Mouse (Mus musculus): ENCODE measurements at regions not wholly inside any gene's neighbourhood (a gene's known extent, or its start where the extent isn't known, plus 50 kb on each side); places are given as distances from the start of the nearest gene placed in this dataset.

GRCm38 (mm10) chr6:94772868-94773603, 73.1 kb upstream of the Lrig1 start:
- no peak for DNase-seq (ENCODE audit: low read depth)

GRCm38 (mm10) chr6:94772391-94772790, 72.4 kb upstream of the Lrig1 start:
- no peak for DNase-seq (ENCODE audit: low read depth)

- no peak for DNase-seq (ENCODE audit: low read depth)
Observed at GRCm38 (mm10) chr6:94768230-94768629, 68.3 kb upstream of the Lrig1 start.

- no peak for DNase-seq (ENCODE audit: low read depth)
Observed at GRCm38 (mm10) chr6:94765724-94766123, 65.8 kb upstream of the Lrig1 start.

- no peak for DNase-seq (ENCODE audit: low read depth)
Observed at GRCm38 (mm10) chr6:94761341-94761740, 61.4 kb upstream of the Lrig1 start.

GRCm38 (mm10) chr6:94760629-94761111, 60.7 kb upstream of the Lrig1 start:
- DNase-seq (ENCODE audit: low read depth), result no peak

GRCm38 (mm10) chr6:94759649-94760048, 59.7 kb upstream of the Lrig1 start:
- DNase-seq (ENCODE audit: low read depth), result no peak

GRCm38 (mm10) chr6:94756006-94756405, 56.0 kb upstream of the Lrig1 start:
- DNase-seq (ENCODE audit: low read depth), result no peak

GRCm38 (mm10) chr6:94755297-94755831, 55.4 kb upstream of the Lrig1 start:
- no peak for DNase-seq (ENCODE audit: low read depth)

- no peak for DNase-seq (ENCODE audit: low read depth)
Observed at GRCm38 (mm10) chr6:94754522-94754921, 54.6 kb upstream of the Lrig1 start.

GRCm38 (mm10) chr6:94751101-94751440, 51.1 kb upstream of the Lrig1 start:
- DNase-seq (ENCODE audit: low read depth), result no peak

GRCm38 (mm10) chr6:94750228-94751100, 50.5 kb upstream of the Lrig1 start:
- no peak for DNase-seq (ENCODE audit: low read depth)
